Mouse (Mus musculus) fibroblast of lung, adult 2 months (primary cell): ENCODE results near the gene Vps16.

Source experiments
- DNase-seq: peaks from one replicate; pipeline ENCODE4 v3.0.0-alpha.2; 2011; ENCODE audit warnings: low read depth

Gene Vps16

DNA sequence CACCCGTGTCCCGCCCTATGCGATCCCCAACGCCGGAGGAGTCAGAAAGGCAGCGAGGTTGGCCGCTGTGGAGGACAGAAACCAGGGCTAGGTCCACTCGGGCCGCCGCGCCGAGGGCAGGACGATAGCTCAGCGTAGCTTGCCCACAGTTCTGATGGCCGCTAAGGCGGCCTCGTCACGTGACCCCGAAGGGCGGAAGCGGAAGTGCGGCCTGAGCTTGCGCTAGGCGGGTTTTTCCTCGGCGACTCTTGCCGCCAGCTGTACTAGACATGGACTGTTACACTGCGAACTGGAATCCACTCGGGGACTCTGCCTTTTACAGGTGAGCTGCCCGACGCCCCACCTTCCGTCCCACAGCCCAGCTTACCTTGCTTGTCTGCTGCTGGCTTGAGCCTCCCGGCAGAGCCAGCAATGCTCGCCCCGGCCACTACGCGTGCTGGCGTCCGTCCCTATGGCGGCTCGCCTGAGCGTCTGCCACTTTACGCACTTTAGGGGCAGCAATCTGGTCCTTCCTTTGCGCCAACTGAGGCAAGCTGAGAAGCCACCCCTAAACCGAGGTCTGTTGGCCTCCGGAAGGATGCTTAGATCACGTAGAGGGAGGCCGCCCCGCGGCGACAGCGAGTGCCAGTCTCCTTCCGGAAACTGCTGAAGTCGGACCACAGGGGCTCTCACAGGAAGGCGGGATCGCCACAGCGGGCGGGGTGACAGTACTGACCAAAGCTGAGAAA is at the start of gene Vps16, which contains the start of gene Pced1a:
Vps16 (plus strand) TSS at position 214 of the 728 bp plus-strand sequence.
Pced1a (minus strand) TSS at position 576 of the 728 bp plus-strand sequence.
- peak; percentile 65 for DNase-seq

DNA sequence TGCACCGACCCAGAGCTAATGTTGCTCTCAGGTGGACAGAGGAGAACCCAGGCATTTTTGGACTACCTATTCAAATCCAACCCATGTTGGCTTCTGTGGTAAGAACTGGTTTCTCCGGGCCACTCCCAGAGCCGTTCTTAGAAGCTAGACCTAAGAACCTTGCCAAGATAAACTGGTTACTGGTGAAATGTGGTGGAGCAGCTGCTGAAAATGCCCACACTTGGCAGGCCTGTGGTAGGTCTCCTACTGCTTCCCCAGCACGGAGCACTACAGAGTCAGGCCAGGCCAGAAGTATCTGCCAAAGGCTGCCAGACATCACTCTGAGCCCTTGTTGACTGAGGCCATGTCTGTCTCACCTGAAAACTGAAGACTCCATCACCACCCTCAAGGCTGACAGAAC is 49.2 kb upstream of the Vps16 start:
- peak; percentile 67 for DNase-seq

DNA sequence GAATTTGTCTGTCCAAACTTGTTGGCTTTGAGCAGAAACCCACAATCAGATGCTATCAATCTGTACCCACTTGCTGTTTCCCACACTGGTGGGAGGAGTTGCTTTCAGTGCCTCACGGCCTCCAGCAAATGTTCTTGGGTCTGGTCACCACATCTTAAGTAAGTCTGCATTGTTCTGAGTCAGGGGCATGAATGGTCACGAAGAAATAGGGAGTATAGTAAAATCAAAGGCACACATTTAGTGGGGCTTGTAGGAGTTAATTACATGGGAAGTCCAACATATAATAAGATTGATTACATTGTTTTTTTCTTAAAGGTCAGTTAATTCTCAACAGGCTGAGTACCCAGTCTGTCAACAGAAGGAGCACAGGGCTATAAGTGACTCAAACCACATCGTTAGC is 40.9 kb upstream of the Vps16 start:
- DNase-seq, result no peak

DNA sequence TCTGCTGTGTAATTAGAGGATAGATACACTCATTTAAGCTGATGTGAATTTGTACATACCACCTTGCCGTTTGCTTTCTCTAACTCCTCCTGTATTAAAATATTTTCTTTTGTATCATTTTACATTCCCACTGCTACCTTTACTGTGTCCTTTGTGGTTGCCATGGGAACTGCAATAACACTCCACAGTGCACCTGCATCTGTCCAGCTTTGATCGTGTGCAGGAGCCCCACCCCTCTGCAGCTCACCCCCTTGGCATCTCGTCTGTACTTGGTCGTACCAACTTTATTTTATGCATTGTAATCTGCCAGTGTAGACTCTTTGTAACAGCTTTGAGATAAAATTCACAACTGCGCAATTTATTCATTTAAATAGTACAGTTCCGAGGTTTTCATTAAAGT is 40.2 kb upstream of the Vps16 start:
- DNase-seq, result no peak

DNA sequence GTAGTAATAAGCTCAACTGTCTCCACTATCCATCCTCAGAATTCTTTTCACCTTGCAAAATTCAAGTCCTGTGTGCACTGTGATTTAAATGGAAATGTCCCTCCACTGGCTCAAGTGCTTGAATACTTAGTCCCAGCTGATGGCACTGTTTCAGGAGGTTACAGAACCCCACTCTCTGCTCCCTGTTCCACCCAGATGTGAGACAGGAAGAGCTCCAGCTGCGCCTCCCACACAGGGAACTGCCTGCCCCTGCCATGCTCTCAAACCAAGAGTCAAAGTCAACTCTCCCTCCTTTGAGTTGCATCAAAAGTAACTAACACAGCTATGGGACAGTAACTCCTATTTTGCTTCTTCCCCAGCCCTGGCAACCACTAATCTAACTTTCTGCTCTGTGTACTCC is 37.9 kb upstream of the Vps16 start:
- no peak for DNase-seq

DNA sequence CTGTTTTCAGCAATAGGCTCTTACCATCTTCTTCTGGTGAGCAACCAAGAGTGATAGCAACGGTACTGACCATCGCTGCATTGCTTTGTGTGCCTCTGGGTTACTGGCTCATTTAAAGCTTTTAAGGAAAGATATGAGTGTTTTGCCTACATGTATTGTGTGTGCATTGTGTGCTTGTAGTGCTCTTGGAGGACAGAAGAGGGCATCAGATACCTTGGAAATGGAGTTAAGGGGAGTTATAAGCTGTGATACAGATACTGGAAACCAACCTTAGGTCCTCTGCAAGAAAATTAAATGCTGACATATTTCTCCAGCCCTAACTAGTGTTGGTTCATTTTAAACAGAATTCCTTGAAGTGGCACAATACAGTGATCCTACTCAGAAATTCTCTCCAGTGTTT is 35.3 kb upstream of the Vps16 start:
- no peak for DNase-seq

DNA sequence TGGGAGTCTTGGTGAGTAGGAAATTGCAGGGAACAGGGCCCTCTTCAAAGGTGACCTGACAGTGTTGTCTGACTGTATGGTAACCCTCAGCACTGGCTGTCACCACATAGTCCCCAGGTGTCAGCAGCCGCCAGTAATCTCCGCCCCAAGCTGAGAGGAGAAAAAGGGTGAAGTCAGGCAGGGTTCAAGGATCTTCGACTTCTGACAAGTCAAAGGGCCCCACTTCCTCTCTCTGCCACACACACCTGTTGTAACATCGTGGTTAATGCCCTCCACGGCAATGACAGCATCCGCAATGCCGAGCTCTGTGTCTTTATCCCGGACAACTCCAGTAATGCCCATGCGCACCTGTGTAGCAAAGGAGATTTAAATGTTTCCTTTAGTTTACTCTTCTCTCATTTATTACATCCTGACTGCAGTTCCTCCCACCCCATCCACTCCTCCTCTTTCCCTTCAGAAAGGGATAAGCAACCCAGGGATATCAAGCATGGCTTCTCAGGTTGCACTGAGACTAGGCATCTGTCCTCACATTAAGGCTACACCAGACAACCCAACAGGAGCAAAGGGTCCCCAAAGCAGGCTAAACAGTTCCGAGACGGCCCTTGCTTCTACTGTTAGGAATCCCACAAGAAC is 33.0 kb upstream of the Vps16 start:
- no peak for DNase-seq

DNA sequence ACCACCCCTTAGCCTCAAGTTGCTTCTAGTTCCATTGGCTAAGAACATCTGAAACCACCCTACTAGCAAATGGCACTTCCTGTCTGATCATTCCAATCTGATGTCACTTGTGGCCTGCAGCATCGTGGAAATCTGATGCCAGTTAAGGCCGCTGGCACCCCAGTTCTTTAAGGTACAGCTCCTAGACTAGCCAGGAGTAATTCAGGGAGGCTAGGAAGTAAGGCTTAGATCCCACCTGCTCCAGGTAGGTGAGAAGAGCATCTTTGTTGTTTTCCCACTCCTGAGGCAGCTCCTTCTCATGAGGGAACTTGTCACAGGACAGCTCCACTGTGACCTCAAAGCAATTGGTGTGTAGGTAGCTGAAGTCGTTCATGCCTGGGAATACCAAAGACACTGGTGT is 31.3 kb upstream of the Vps16 start:
- DNase-seq, result no peak

DNA sequence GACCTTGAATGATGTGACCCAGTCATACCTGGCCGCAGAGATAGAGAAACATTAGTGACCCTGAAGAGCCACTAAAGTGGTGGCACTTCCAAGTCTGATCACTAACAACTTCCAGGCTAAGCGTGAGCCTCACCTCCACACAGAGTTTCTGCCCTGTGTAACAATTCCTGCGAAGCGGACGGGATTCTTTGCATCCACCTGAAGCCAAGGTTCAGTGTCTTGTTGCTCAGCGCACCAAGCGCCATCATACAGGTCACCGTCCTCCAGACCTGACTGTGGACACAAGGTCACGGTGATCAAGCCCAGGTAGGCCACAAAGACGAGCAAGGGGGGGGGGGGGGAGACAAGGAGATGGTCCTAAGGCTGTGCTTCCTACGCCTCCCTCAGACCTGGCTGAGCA is 28.4 kb upstream of the Vps16 start:
- no peak for DNase-seq

DNA sequence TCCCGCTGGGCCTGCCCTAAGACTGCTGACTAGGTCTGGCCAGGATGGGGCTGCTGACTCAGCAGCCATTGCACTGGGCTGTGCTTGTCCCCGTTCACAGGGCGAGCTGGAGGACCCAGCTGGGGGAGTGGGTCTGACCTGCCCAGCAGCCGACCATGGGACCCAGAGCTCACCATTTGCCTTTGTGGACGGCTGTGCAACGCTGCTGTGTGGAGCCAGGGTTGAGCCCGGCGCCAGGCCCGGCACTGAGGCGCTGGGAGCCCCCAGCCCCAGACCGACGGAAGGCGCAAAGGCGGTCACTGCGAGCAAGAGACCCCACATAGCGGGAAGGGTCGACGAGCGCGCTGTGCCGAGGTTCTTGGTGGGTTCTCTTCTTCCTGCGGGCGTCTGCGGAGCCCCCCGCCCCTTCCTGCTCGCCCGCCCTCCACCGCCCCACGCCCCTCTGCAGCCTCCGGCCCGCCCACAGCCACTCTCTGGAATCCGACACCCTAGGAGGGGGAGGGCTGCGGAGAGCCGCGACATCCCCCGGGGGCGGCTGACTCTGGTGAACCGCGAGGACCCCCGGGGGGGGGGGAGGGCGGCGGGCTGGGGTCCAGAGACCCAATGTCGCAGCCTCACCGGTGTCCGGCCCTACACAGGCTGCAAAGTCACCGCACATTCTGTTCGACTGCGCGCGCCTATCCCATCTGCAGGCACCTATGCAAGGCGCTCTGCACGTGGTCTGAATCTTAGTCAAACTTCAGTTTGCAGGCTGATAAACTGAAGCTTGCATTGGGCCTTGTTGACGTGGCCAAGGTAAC is 26.8 kb upstream of the Vps16 start, which contains the start of gene Cpxm1:
Cpxm1 (minus strand) TSS at position 389 of the 800 bp plus-strand sequence.
- DNase-seq, result no peak

DNA sequence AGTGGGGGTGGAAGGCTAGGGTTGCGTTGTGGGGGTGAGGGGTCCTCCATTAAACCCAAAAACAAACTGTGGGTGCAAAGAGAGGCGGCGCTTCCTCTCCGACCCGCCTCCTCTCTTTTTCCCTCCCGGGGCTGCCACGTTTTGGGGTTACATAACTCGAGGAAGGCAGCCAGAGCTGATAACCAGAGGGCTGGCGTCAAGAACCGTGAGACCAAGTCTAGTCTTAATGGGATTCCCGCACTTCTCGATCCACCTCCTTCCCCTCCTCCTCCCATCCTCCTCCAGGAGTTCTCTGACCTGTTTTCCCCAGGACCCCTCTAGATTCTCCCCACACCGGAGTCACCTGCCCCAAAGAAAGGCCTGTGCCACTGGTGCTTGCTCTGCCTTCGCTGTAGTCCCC is 26.0 kb upstream of the Vps16 start:
- DNase-seq, result no peak

DNA sequence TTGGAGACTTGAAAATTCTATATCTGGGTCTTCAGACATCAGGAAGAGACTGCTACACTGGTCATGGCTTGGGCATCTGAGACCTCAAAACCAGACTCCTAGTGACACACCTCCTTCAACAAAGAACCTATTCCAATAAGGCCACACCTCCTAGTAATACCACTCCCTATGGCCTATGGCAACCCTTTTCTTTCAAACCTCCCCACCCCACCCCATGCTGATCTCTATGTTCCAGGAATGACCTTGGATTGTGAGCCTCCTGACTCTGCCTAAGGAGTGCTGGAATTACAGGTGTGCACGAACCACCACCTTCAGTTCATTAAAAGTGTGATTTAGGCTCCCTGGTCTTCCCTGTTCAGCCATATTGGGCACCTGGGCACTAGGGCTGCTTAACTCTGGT is 24.1 kb upstream of the Vps16 start:
- DNase-seq, result no peak

DNA sequence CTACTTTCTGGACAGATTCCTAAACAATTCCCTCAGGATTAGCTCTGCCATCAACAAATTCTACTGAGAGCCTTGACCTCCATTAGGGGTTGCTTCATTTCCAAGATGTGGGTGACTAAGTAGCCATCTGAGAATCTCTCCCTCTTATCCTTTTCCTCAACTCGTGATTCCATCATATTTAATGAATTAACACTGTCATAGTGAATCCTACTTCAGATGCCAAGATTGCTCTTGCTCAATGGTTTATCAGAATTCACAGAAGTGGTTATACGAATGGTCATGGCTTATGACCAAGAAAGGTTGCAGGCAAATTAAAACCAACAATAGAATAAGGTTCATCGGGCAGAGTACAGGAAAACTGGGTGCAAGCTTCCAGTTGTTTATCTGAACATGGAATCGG is 22.2 kb upstream of the Vps16 start:
- no peak for DNase-seq

DNA sequence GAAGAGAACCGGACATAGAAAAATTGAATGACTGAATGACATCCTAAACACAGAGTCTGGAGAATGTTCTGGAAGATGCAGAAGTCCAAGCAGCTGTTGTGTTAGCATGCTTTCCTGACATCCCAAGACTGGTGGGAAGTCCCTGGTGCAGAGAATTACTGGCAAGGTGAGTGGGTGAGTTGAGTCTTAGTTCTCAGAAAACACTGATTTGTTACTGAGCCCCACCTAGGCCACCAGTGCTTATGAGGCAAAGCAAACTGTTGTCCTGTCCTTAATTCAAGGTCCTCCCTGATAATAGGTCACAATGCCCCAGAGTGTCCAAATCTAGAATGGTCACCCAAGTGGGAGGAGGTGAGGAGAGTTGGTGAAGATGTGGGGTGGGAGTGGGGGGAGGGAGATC is 19.2 kb upstream of the Vps16 start, which contains the start of the genes Gm28372 and 1700020A23Rik:
Gm28372 (plus strand) TSS at position 301 of the 400 bp plus-strand sequence.
1700020A23Rik (plus strand) TSS at position 321 of the 400 bp plus-strand sequence.
- DNase-seq, result no peak

DNA sequence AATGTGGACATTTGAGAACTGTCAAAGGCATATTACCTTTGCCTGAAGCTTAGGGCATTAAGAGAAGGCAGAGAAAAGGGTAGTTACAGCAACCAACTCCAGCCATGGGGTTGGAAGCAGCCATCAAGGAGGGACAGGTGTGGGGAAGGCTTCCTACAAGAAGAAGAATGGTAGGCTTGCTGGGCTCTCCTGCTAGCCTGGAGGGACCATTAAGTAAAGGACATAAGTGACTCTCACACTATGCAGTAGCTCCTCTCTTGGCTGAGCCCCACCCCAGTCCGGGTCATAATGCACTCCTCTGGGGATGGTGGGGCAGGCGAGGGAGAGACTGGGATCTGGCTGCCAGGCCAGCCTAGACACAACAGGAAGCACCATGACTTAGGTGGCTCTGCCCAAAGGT is 18.0 kb upstream of the Vps16 start, which contains the start of gene Tmem239:
Tmem239 (plus strand) TSS at position 301 of the 400 bp plus-strand sequence.
- no peak for DNase-seq

DNA sequence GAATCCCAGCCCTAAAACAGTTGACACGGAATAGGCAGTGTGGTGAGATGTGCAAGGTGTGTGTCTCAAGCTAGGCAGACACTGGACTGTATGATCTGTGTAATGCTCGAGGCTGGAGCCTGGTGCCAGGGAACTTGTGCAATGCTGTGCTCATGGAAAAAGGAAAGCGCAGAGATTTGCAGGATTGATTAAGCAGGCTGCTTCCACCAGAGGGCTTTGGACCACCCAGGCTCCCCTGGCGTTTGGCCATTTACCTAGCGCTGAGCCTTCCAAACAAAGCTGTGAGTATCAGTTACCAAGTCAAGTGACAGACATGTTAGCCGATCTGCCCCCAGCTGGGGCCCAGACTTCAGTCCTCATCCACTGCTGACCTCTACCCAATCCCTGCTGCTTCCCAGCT is 15.9 kb upstream of the Vps16 start:
- peak; percentile 27 for DNase-seq

DNA sequence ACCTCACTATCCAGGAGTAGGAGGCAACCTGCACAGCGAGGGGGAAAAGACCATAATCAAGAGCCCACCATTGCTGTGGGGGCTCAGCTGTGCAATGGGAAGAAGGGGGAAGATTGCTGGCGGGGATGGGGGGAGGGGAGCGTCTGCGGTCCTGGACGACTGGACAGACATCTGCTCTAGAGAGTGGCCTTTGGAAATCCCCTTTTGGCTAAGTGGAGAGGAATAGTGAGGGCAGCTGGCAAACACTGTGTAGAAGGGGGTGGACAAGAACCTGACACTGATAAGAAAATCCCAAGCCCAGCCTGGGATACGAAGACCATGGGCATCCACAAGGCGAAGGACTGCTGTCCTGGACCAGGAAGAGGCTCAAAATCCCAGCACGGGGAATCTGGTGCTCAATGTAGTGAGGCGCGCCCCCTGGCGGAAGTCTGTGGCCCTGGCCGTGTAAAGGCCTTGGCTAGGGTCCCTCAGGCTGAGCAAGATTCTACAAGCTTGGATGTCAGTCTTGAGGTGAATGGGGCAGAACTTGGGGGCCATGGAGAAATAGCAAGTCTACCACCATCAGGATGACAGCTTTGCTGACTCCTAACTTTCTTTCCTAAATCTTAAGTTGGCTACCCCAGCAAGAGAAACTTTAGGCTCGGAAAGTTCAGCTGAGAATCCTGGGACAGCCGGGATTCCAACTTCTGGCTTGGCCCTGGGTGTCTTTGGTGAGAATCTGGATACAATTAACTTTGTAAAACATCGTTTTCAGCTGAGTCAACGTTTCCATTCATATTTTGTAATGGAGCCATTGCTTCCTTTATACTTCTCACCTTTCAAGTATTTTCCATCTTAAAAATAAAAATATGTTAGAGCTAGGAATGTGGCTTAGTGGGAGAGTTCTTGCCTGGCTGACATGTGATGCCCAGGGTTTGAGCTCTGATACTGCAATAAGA is 12.3 kb upstream of the Vps16 start:
- DNase-seq, result peak; percentile 69

DNA sequence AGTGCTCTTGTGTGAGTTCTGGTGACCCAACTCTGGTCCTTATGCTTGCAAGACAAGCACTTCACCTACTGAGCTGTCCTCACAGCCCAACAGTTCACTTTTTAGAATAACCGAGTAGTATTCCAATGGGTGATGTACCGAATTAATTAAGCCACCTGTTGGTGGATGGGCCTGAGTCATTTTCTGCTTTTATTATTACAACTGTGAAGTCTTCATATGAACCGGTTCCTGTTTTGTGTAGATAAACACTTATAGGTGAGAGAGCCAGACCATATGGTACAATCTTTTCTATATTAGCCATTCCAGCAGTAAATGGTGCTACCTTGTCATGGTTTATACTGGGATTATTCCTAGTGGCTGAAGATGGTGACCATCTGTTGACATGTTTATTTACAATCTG is 11.4 kb upstream of the Vps16 start:
- no peak for DNase-seq

DNA sequence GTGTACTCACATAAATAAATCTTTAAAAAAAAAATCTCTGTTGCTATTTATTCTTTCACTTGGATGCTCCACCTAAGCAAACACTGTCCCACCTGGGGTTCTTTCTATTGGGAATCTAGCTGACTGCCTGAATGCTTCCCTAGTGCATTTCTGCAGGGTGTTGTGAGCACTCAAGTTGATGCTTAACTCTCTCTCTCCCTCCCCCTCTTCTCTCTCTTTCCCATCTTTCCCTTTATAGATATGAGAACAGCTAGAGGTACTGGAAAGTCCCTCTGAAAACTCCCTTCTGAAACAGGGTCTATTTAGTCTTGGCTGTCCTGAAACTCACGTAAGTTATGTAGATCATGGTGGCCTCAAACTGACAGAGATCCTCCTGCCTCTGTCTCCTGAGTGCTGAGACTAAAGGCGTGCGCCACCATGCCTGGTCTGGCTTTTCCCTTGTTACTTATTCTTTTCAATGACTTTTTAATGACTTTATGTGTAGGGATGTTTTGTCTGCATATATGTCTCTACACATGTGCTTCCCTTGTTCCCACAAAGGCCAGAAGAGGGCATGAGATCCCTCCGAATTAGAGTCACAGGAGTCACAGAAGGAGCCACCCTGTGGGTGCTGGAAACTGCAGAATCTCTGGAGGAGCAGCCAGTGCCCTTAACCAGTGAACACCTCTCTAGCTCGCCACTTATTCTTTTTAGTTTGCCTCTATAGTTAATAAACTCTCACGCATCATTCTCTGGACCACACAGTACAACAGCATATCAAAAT is 9.9 kb upstream of the Vps16 start:
- no peak for DNase-seq

DNA sequence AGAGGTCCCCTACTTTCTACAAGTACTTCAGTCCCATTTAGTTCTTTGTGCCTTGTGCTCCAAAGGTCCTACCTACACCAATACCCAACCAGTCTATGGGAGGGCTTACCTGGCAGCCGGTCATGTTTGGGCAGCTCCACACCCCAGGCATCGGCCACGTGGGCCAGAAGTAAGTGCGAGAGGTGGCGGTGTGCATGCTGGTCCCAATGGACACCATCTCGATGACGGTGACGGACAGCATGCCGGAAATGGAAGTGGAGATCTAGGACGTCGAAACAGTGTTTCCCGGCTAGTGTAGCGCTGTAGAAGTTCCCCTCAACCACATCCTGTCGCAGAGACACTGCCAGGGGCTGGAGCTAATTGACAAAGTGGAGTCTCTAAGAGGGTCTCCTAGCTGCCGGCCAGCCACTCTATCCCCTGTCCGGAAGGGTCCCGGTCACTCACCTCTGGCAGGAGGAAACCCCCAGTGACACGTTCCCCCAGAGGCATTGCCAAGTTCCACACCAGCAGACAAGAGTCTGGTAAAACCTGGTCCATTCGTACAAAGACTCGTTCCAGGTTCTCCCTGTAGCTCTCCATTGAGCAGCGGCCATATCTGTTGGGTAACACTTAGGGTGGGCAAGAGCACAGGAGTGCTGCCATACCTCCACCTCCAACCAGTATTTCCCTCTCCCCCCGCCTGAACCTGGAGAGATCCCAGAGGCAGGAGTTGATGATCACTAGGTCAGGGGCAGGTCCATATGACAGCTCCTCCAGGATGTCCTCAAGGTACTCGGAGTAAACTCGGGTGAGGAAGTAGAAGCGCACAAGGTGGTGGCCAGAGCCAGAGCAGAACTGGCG is 2.1 kb upstream of the Vps16 start:
- no peak for DNase-seq
